Mouse (Mus musculus): ENCODE data around the gene Aadacl3. TPM values are rescaled to one million over a fixed set of nuclear protein-coding genes. Genes with fewer than 3 reads are reported as not detected.

Aadacl3 gene
- polyA plus RNA-seq, 1 experiment from 2014 or later: not detected

Other genes with a start within 250 kb of the Aadacl3 start
- not detected in 2 replicates for gene Pramel5, start 183.3 kb downstream of the Aadacl3 start, polyA plus RNA-seq (2015; fragmentation: Nextera tagmentation; extraction: Ambion mirVana)
- gene Gm13128, start 133.5 kb downstream of the Aadacl3 start, polyA plus RNA-seq (2015; fragmentation: Nextera tagmentation; extraction: Ambion mirVana): not detected in 2 replicates
- gene Gm13119, start 105.8 kb downstream of the Aadacl3 start, polyA plus RNA-seq (2015; fragmentation: Nextera tagmentation; extraction: Ambion mirVana): not detected in 2 replicates
- not detected in 2 replicates for gene Pramef20, start 85.8 kb downstream of the Aadacl3 start, polyA plus RNA-seq (2015; fragmentation: Nextera tagmentation; extraction: Ambion mirVana)
- gene Pramef12, start 55.3 kb downstream of the Aadacl3 start, polyA plus RNA-seq (2015; fragmentation: Nextera tagmentation; extraction: Ambion mirVana): not detected in 2 replicates
- gene 1700012P22Rik, start 25.0 kb downstream of the Aadacl3 start, polyA plus RNA-seq (2015; fragmentation: Nextera tagmentation; extraction: Ambion mirVana): 0.38 TPM in 1 of 2 replicates, not detected in the other
- not detected in 2 replicates for gene Gm9944, start 10.4 kb downstream of the Aadacl3 start, polyA plus RNA-seq (2015; fragmentation: Nextera tagmentation; extraction: Ambion mirVana)
- not detected in 2 replicates for gene 9430007A20Rik, start 56.1 kb upstream of the Aadacl3 start, polyA plus RNA-seq (2015; fragmentation: Nextera tagmentation; extraction: Ambion mirVana)
- not detected in 2 replicates for gene Gm13124, start 101.4 kb upstream of the Aadacl3 start, polyA plus RNA-seq (2015; fragmentation: Nextera tagmentation; extraction: Ambion mirVana)
- gene Aadacl4, start 150.0 kb upstream of the Aadacl3 start, polyA plus RNA-seq (2015; fragmentation: Nextera tagmentation; extraction: Ambion mirVana): not detected in 2 replicates
- gene Gm436, start 222.6 kb upstream of the Aadacl3 start, polyA plus RNA-seq (2015; fragmentation: Nextera tagmentation; extraction: Ambion mirVana): not detected in 2 replicates